Mouse (Mus musculus) left cerebral cortex, postnatal 25 days (tissue): ENCODE measurements at regions not wholly inside any gene's neighbourhood (a gene's known extent, or its start where the extent isn't known, plus 50 kb on each side); places are given as distances from the start of the nearest gene placed in this dataset.

Experiments
- DNase-seq, 2 experiments: peaks; one replicate each; pipeline ENCODE4 v3.0.0; 2022; ENCODE audit warnings: low spot score in 2 of 2, mixed read lengths in 1 of 2
- intact Hi-C: fragments of 180-260 bp; cut with DNase I; formaldehyde crosslinking; loops from one replicate; pipeline ENCODE4 v1.15.1; 2025

DNA sequence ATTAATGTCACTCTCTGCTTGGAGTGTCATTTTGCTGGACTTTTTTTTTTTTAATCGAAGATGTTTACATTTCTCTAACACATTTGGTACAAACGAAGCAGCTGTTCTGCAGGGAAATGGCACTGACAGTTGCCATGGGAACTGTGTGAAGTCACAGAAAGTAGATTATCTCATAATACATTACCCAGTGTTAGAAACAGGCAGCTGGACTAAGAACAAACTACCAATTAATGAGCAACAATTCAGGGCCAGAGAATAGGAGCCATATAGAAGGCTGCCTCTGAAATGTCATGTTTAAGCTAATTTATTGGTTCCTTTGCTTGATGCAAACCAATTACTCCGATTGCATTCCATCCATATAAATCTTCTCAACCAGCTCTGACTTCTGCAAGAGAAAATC lies 159.3 kb upstream of the Large1 start:
- intact Hi-C loops: no loop called here
- peak; percentile 12 to 17 for DNase-seq
